Mouse (Mus musculus) embryonic facial prominence, embryonic 10.5 days (tissue): ENCODE results near the gene P2ry10b. TPM values are rescaled to one million over a fixed set of nuclear protein-coding genes. Genes with fewer than 3 reads are reported as not detected.
A peak's percentile ranks its signal among the peaks of the same experiment; 100 is the strongest.

ENCODE experiments used
- DNase-seq: peaks from one replicate; pipeline ENCODE4 v3.0.0-alpha.2; 2017; ENCODE audit warnings: low spot score
- H3K27ac ChIP-seq: fragments of 300-500 bp; sonication (generic); replicated peaks from 2 replicates; pipeline ENCODE4 v1.5.1; 2016; ENCODE audit warnings: mild to moderate bottlenecking
- H3K27me3 ChIP-seq: fragments of 300-500 bp; sonication (generic); replicated peaks from 2 replicates; pipeline ENCODE4 v1.6.1; 2016; ENCODE audit warnings: low read depth, mild to moderate bottlenecking; ENCODE audit not compliant: poor library complexity, severe bottlenecking
- H3K36me3 ChIP-seq: fragments of 300-500 bp; sonication (generic); replicated peaks from 2 replicates; pipeline ENCODE4 v1.6.1; 2016; ENCODE audit warnings: mild to moderate bottlenecking, moderate library complexity
- H3K4me1 ChIP-seq: fragments of 300-500 bp; sonication (generic); 2 replicates; pipeline ENCODE4 v1.6.1; 2016
- H3K4me3 ChIP-seq: fragments of 300-500 bp; sonication (generic); 2 replicates; pipeline ENCODE4 v1.5.1; 2016; ENCODE audit warnings: mild to moderate bottlenecking, moderate library complexity
- H3K9me3 ChIP-seq: fragments of 300-500 bp; sonication (generic); 2 replicates; pipeline ENCODE4 v1.6.1; 2016; ENCODE audit warnings: mild to moderate bottlenecking
- WGBS: fragments of 180-500 bp; shearing (Covaris S2); methylation state at CpG from one replicate; pipeline ENCODE4 v1.1.7; 2016; 5-methylcytosine and 5-hydroxymethylcytosine counted together
- polyA plus RNA-seq: library from polyadenylated mRNA; unstranded; fragments of >200 nt; fragmentation: Nextera tagmentation; extraction: Ambion mirVana; gene quantifications from 2 replicates; pipeline ENCODE4 v1.2.1, GENCODE M21; 2016

Gene P2ry10b
- 0.35 and 0.37 TPM in 2 replicates for polyA plus RNA-seq

- 90% methylated on average over 3 of the region's 3 CpGs for WGBS
- Histone ChIP-seq H3K4me3 (no peak within 1 kb of the TSS), H3K9me3 (no peaks in the 10 kb centered on the region), H3K4me1 (no peaks in the 10 kb centered on the region), H3K27me3 (peaks cover 14% of the 10 kb centered on the region), H3K27ac (no peak within 1 kb of the TSS), H3K36me3 (no peaks in the 10 kb centered on the region)
- no peak for DNase-seq
Measured at GRCm38 (mm10) chrX:107148681-107149080, at the start of gene P2ry10b. TSS of gene P2ry10b (plus strand) at chrX:107148927.

GRCm38 (mm10) chrX:107116333-107116732 lies 32.4 kb upstream of the P2ry10b start:
- H3K36me3 ChIP-seq, result no peaks in the 10 kb centered on the region
- peaks cover 3% of the 10 kb centered on the region; the same call in 1 of the 2 replicates for H3K27me3 ChIP-seq
- no peak overlapping the region for H3K4me3 ChIP-seq
- H3K27ac ChIP-seq, result no peak overlapping the region
- 88% methylated on average over 1 of the region's 1 CpGs for WGBS
- no peak for DNase-seq
- H3K4me1 ChIP-seq, result no peaks in the 10 kb centered on the region
- no peaks in the 10 kb centered on the region for H3K9me3 ChIP-seq

GRCm38 (mm10) chrX:107116987-107117386 lies 31.7 kb upstream of the P2ry10b start:
- H3K27ac ChIP-seq, result no peak overlapping the region
- H3K36me3 ChIP-seq, result no peaks in the 10 kb centered on the region
- no peak for DNase-seq
- H3K4me1 ChIP-seq, result no peaks in the 10 kb centered on the region
- WGBS, result 80% methylated on average over 1 of the region's 1 CpGs
- no peak overlapping the region for H3K4me3 ChIP-seq
- H3K9me3 ChIP-seq, result no peaks in the 10 kb centered on the region
- H3K27me3 ChIP-seq, result peaks cover 3% of the 10 kb centered on the region; the same call in 1 of the 2 replicates

- no peaks in the 10 kb centered on the region for H3K9me3 ChIP-seq
- H3K4me1 ChIP-seq, result no peaks in the 10 kb centered on the region
- WGBS, result 87% methylated on average over 3 of the region's 3 CpGs
- no peak overlapping the region for H3K4me3 ChIP-seq
- no peaks in the 10 kb centered on the region for H3K36me3 ChIP-seq
- H3K27ac ChIP-seq, result no peak overlapping the region
- no peak for DNase-seq
- no peaks in the 10 kb centered on the region for H3K27me3 ChIP-seq
Measured at GRCm38 (mm10) chrX:107143184-107143583, 5.5 kb upstream of the P2ry10b start.

- H3K27me3 ChIP-seq, result no peaks in the 10 kb centered on the region
- no peak overlapping the region for H3K4me3 ChIP-seq
- no peaks in the 10 kb centered on the region for H3K4me1 ChIP-seq
- no peak for DNase-seq
- 73% methylated on average over 2 of the region's 2 CpGs for WGBS
- H3K27ac ChIP-seq, result no peak overlapping the region
- no peaks in the 10 kb centered on the region for H3K9me3 ChIP-seq
- no peaks in the 10 kb centered on the region for H3K36me3 ChIP-seq
Measured at GRCm38 (mm10) chrX:107143930-107144329, 4.8 kb upstream of the P2ry10b start.

- Histone ChIP-seq H3K9me3 (no peaks in the 10 kb centered on the region), H3K27ac (no peak overlapping the region), H3K36me3 (no peaks in the 10 kb centered on the region), H3K4me1 (no peaks in the 10 kb centered on the region), H3K4me3 (no peak overlapping the region), H3K27me3 (peaks cover 14% of the 10 kb centered on the region)
- 62% methylated on average over 4 of the region's 4 CpGs for WGBS
- DNase-seq, result no peak
Measured at GRCm38 (mm10) chrX:107149391-107149993, 765 bp downstream of the P2ry10b start.

- WGBS, result 52% methylated on average over 5 of the region's 5 CpGs
Measured at GRCm38 (mm10) chrX:107150027-107150426, 1.3 kb downstream of the P2ry10b start.

GRCm38 (mm10) chrX:107150752-107151515 lies 2.2 kb downstream of the P2ry10b start:
- Histone ChIP-seq H3K4me1 (no peaks in the 10 kb centered on the region), H3K4me3 (no peak overlapping the region), H3K36me3 (no peaks in the 10 kb centered on the region), H3K27me3 (peaks cover 14% of the 10 kb centered on the region), H3K9me3 (no peaks in the 10 kb centered on the region), H3K27ac (no peak overlapping the region)
- 69% methylated on average over 4 of the region's 4 CpGs for WGBS
- no peak for DNase-seq

More at GRCm38 (mm10) chrX:107150027-107150426, 1.3 kb downstream of the P2ry10b start:
- Histone ChIP-seq H3K4me1 (no peaks in the 10 kb centered on the region), H3K27ac (no peak overlapping the region), H3K4me3 (no peak overlapping the region), H3K36me3 (no peaks in the 10 kb centered on the region), H3K9me3 (no peaks in the 10 kb centered on the region), H3K27me3 (peaks cover 14% of the 10 kb centered on the region)
- DNase-seq, result peak; percentile 7

- H3K9me3 ChIP-seq, result no peaks in the 10 kb centered on the region
- no peak overlapping the region for H3K27ac ChIP-seq
- H3K36me3 ChIP-seq, result no peaks in the 10 kb centered on the region
- peaks cover 20% of the 10 kb centered on the region for H3K27me3 ChIP-seq
- DNase-seq, result no peak
- no peaks in the 10 kb centered on the region for H3K4me1 ChIP-seq
- H3K4me3 ChIP-seq, result no peak overlapping the region
- 74% methylated on average over 2 of the region's 2 CpGs for WGBS
Measured at GRCm38 (mm10) chrX:107156021-107156420, 7.3 kb downstream of the P2ry10b start.

- Histone ChIP-seq H3K4me1 (no peaks in the 10 kb centered on the region), H3K4me3 (no peak overlapping the region), H3K27ac (no peak overlapping the region), H3K9me3 (no peaks in the 10 kb centered on the region), H3K36me3 (no peaks in the 10 kb centered on the region), H3K27me3 (peaks cover 14% of the 10 kb centered on the region; the same call in 1 of the 2 replicates)
- no peak for DNase-seq
Measured at GRCm38 (mm10) chrX:107160496-107160895, 11.8 kb downstream of the P2ry10b start.

GRCm38 (mm10) chrX:107168281-107168680 lies 19.6 kb downstream of the P2ry10b start:
- Histone ChIP-seq H3K27me3 (0 out of 2 replicates have a peak, but pooled peaks cover 3% of the 10 kb centered on the region), H3K36me3 (no peaks in the 10 kb centered on the region), H3K9me3 (no peaks in the 10 kb centered on the region), H3K27ac (no peak overlapping the region), H3K4me3 (no peak overlapping the region), H3K4me1 (no peaks in the 10 kb centered on the region)
- no peak for DNase-seq
- 17% methylated on average over 1 of the region's 1 CpGs for WGBS

GRCm38 (mm10) chrX:107169128-107169527 lies 20.4 kb downstream of the P2ry10b start:
- Histone ChIP-seq H3K27ac (no peak overlapping the region), H3K27me3 (0 out of 2 replicates have a peak, but pooled peaks cover 3% of the 10 kb centered on the region), H3K4me1 (no peaks in the 10 kb centered on the region), H3K9me3 (no peaks in the 10 kb centered on the region), H3K36me3 (no peaks in the 10 kb centered on the region), H3K4me3 (no peak overlapping the region)
- no peak for DNase-seq

GRCm38 (mm10) chrX:107178742-107179141 lies 30.0 kb downstream of the P2ry10b start:
- no peaks in the 10 kb centered on the region for H3K9me3 ChIP-seq
- WGBS, result 84% methylated on average over 1 of the region's 1 CpGs

More at GRCm38 (mm10) chrX:107178742-107179141, 30.0 kb downstream of the P2ry10b start:
- no peaks in the 10 kb centered on the region for H3K27me3 ChIP-seq
- H3K4me1 ChIP-seq, result no peaks in the 10 kb centered on the region
- no peak overlapping the region for H3K4me3 ChIP-seq
- no peaks in the 10 kb centered on the region for H3K36me3 ChIP-seq
- no peak for DNase-seq
- no peak overlapping the region for H3K27ac ChIP-seq
